Mouse (Mus musculus): ENCODE data around the gene Nat8f5. TPM values are rescaled to one million over a fixed set of nuclear protein-coding genes. Genes with fewer than 3 reads are reported as not detected.
"Not testable (repeated sequence)": the region's sequence is repeated elsewhere in the genome, so short reads cannot be mapped to it uniquely, and the experiment has no call there.

The Nat8f5 gene
- polyA plus RNA-seq, 1 experiment from 2014 or later = not detected

- WGBS = 92% methylated on average over 7 of the region's 7 CpGs
- H3K4me1 ChIP-seq = peaks cover 12% of the 10 kb centered on the region
- H3K4me2 ChIP-seq = no peak overlapping the region
- no peaks in the 10 kb centered on the region for H3K9me3 ChIP-seq (replicated peaks)
- ATAC-seq = no peak
- H3K36me3 ChIP-seq (ENCODE audit: poor library complexity, severe bottlenecking) = no peaks in the 10 kb centered on the region
- no peak overlapping the region for H3K27ac ChIP-seq
- H3K4me3 ChIP-seq = no peak overlapping the region
- H3K9ac ChIP-seq = no peak overlapping the region
- no peaks in the 10 kb centered on the region for H3K27me3 ChIP-seq
Measured at GRCm38 (mm10) chr6:85851062-85851773, 30.4 kb upstream of the Nat8f5 start.

GRCm38 (mm10) chr6:85849240-85849639, 28.5 kb upstream of the Nat8f5 start:
- Histone ChIP-seq H3K36me3 (ENCODE audit: poor library complexity, severe bottlenecking) (no peaks in the 10 kb centered on the region), H3K27me3 (no peaks in the 10 kb centered on the region), H3K4me3 (no peak overlapping the region), H3K4me1 (peaks cover 12% of the 10 kb centered on the region), H3K9me3 (replicated peaks) (no peaks in the 10 kb centered on the region), H3K27ac (no peak overlapping the region), H3K4me2 (no peak overlapping the region), H3K9ac (no peak overlapping the region)
- 15% methylated on average over 2 of the region's 2 CpGs for WGBS
- ATAC-seq = no peak

- Histone ChIP-seq H3K4me1 (peaks cover 12% of the 10 kb centered on the region), H3K4me3 (no peak overlapping the region), H3K9ac (no peak overlapping the region), H3K36me3 (ENCODE audit: poor library complexity, severe bottlenecking) (no peaks in the 10 kb centered on the region), H3K4me2 (no peak overlapping the region), H3K9me3 (replicated peaks) (no peaks in the 10 kb centered on the region; the same call in 1 of the 2 replicates), H3K27me3 (no peaks in the 10 kb centered on the region), H3K27ac (no peak overlapping the region)
- no peak for ATAC-seq
- WGBS = 96% methylated on average over 4 of the region's 4 CpGs
Measured at GRCm38 (mm10) chr6:85848140-85848539, 27.4 kb upstream of the Nat8f5 start.

GRCm38 (mm10) chr6:85846921-85847320, 26.1 kb upstream of the Nat8f5 start:
- Histone ChIP-seq H3K27me3 (no peaks in the 10 kb centered on the region), H3K27ac (no peak overlapping the region), H3K4me3 (no peak overlapping the region), H3K36me3 (ENCODE audit: poor library complexity, severe bottlenecking) (no peaks in the 10 kb centered on the region), H3K9me3 (replicated peaks) (no peaks in the 10 kb centered on the region; the same call in 1 of the 2 replicates), H3K4me1 (peaks cover 12% of the 10 kb centered on the region), H3K4me2 (no peak overlapping the region), H3K9ac (no peak overlapping the region)
- WGBS = 65% methylated on average over 1 of the region's 1 CpGs
- ATAC-seq = no peak

GRCm38 (mm10) chr6:85843677-85844458, 23.1 kb upstream of the Nat8f5 start:
- not testable (repeated sequence) for H3K27ac ChIP-seq; H3K4me2 ChIP-seq; H3K36me3 ChIP-seq (ENCODE audit: poor library complexity, severe bottlenecking); ATAC-seq; H3K9me3 ChIP-seq (replicated peaks); H3K9ac ChIP-seq; H3K4me3 ChIP-seq; H3K27me3 ChIP-seq
- 65% methylated on average over 25 of the region's 25 CpGs for WGBS
- H3K4me1 ChIP-seq = peaks cover 17% of the 10 kb centered on the region

GRCm38 (mm10) chr6:85839982-85840381, 19.2 kb upstream of the Nat8f5 start:
- H3K4me1 ChIP-seq = peaks cover 15% of the 10 kb centered on the region; the same call in 1 of the 2 replicates
- H3K4me2 ChIP-seq = no peak overlapping the region
- H3K4me3 ChIP-seq = no peak overlapping the region
- no peaks in the 10 kb centered on the region for H3K36me3 ChIP-seq (ENCODE audit: poor library complexity, severe bottlenecking)
- H3K27ac ChIP-seq = no peak overlapping the region
- no peak overlapping the region for H3K9ac ChIP-seq
- no peaks in the 10 kb centered on the region for H3K27me3 ChIP-seq
- WGBS = 15% methylated on average over 4 of the region's 4 CpGs
- ATAC-seq = no peak
- no peaks in the 10 kb centered on the region; the same call in 1 of the 2 replicates for H3K9me3 ChIP-seq (replicated peaks)

GRCm38 (mm10) chr6:85838674-85839073, 17.9 kb upstream of the Nat8f5 start:
- ATAC-seq = no peak
- no peaks in the 10 kb centered on the region for H3K27me3 ChIP-seq
- no peak overlapping the region for H3K9ac ChIP-seq
- WGBS = 22% methylated on average over 8 of the region's 8 CpGs
- H3K4me2 ChIP-seq = no peak overlapping the region
- no peak overlapping the region for H3K4me3 ChIP-seq
- no peaks in the 10 kb centered on the region; the same call in 1 of the 2 replicates for H3K9me3 ChIP-seq (replicated peaks)
- H3K36me3 ChIP-seq (ENCODE audit: poor library complexity, severe bottlenecking) = no peaks in the 10 kb centered on the region
- H3K27ac ChIP-seq = no peak overlapping the region
- H3K4me1 ChIP-seq = peaks cover 15% of the 10 kb centered on the region; the same call in 1 of the 2 replicates

GRCm38 (mm10) chr6:85837307-85837706, 16.5 kb upstream of the Nat8f5 start:
- not testable (repeated sequence) for H3K27me3 ChIP-seq; H3K4me3 ChIP-seq; H3K9me3 ChIP-seq (replicated peaks); H3K9ac ChIP-seq; H3K27ac ChIP-seq; H3K36me3 ChIP-seq (ENCODE audit: poor library complexity, severe bottlenecking)
- H3K4me1 ChIP-seq = peaks cover 15% of the 10 kb centered on the region; the same call in 1 of the 2 replicates
- H3K4me2 ChIP-seq = peak overlapping the region; percentile 18
- peak; percentile 57; the same call in 1 of the 2 replicates for ATAC-seq
- 4% methylated on average over 7 of the region's 12 CpGs for WGBS

- H3K27me3 ChIP-seq; ATAC-seq; H3K36me3 ChIP-seq (ENCODE audit: poor library complexity, severe bottlenecking); H3K4me3 ChIP-seq; H3K4me2 ChIP-seq; H3K9me3 ChIP-seq (replicated peaks); H3K27ac ChIP-seq; H3K9ac ChIP-seq: not testable (repeated sequence)
- 17% methylated on average over 9 of the region's 9 CpGs for WGBS
- H3K4me1 ChIP-seq = peaks cover 15% of the 10 kb centered on the region; the same call in 1 of the 2 replicates
Measured at GRCm38 (mm10) chr6:85836827-85837226, 16.1 kb upstream of the Nat8f5 start.

- not testable (repeated sequence) for H3K27me3 ChIP-seq; H3K4me2 ChIP-seq; H3K4me3 ChIP-seq; H3K9me3 ChIP-seq (replicated peaks); H3K36me3 ChIP-seq (ENCODE audit: poor library complexity, severe bottlenecking); H3K27ac ChIP-seq; H3K9ac ChIP-seq; ATAC-seq
- WGBS = 76% methylated on average over 5 of the region's 5 CpGs
- H3K4me1 ChIP-seq = peaks cover 15% of the 10 kb centered on the region; the same call in 1 of the 2 replicates
Measured at GRCm38 (mm10) chr6:85836098-85836497, 15.3 kb upstream of the Nat8f5 start.

- H3K4me3 ChIP-seq; H3K4me2 ChIP-seq; H3K27ac ChIP-seq; H3K36me3 ChIP-seq (ENCODE audit: poor library complexity, severe bottlenecking); H3K27me3 ChIP-seq; H3K9ac ChIP-seq; ATAC-seq; H3K9me3 ChIP-seq (replicated peaks): not testable (repeated sequence)
- 85% methylated on average over 1 of the region's 2 CpGs for WGBS
- peaks cover 14% of the 10 kb centered on the region; the same call in 1 of the 2 replicates for H3K4me1 ChIP-seq
Measured at GRCm38 (mm10) chr6:85835104-85835503, 14.3 kb upstream of the Nat8f5 start.

- not testable (repeated sequence) for H3K27me3 ChIP-seq; H3K4me2 ChIP-seq; ATAC-seq; H3K27ac ChIP-seq; H3K9ac ChIP-seq; H3K36me3 ChIP-seq (ENCODE audit: poor library complexity, severe bottlenecking); H3K9me3 ChIP-seq (replicated peaks); H3K4me1 ChIP-seq; H3K4me3 ChIP-seq
Measured at GRCm38 (mm10) chr6:85834504-85835100, 13.8 kb upstream of the Nat8f5 start.

Measured in forebrain, embryonic 13.5 days (tissue).